Mouse (Mus musculus): ENCODE data around the gene Gm27021. TPM values are rescaled to one million over a fixed set of nuclear protein-coding genes. Genes with fewer than 3 reads are reported as not detected.

The Gm27021 gene
- polyA plus RNA-seq, 1 experiment: not detected

GRCm38 (mm10) chr8:120563851-120564837, 103.7 kb downstream of the Gm27021 start:
- H3K4me3 ChIP-seq (ENCODE audit: low read depth, low read length): no peak overlapping the region
- H3K27me3 ChIP-seq (ENCODE audit: control insufficient read depth, insufficient read depth, low read length, poor library complexity, severe bottlenecking): no peaks in the 10 kb centered on the region
- H3K4me1 ChIP-seq (ENCODE audit: control insufficient read depth, insufficient read depth, low read length): peaks cover 5% of the 10 kb centered on the region
- TF ChIP-seq EP300 (IDR thresholded peaks at IDR 0.05; ENCODE audit: insufficient read depth, low read depth, low read length) (no peak), POLR2A (IDR thresholded peaks at IDR 0.05; ENCODE audit: insufficient read depth, low read length) (no peak), CTCF (IDR thresholded peaks at IDR 0.05; ENCODE audit: low read depth, low read length) (peak; percentile 7)
- H3K36me3 ChIP-seq (ENCODE audit: control insufficient read depth, insufficient read depth, low read length, poor library complexity, severe bottlenecking): peaks cover 44% of the 10 kb centered on the region
- no peak overlapping the region for H3K27ac ChIP-seq (ENCODE audit: insufficient read depth, low read length)
- H3K9me3 ChIP-seq (replicated peaks; ENCODE audit: control insufficient read depth, insufficient read depth, low read length, poor library complexity, severe bottlenecking): no peaks in the 10 kb centered on the region
- no peak overlapping the region for H3K9ac ChIP-seq (ENCODE audit: low read depth, poor library complexity, severe bottlenecking)

DNA sequence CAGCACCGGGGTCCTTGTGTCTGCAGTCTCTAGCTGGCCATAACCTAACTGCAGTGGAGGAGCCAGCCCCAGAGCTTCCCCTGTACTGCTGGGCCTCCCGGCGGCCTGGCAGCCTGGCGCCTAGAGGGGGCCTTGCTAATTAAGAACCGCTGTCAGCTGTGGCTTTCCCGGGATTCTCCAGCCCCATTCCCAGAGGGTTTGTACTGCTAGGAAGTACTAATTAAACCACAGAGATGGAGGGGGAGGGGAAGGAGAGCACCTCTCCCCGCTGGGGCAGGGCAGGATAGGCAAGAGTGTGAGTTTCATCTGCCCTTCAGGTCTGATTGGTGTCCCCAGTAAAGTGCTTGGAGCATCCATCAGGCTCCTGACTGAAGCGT, 104.5 kb downstream of the Gm27021 start:
- Histone ChIP-seq H3K36me3 (ENCODE audit: control insufficient read depth, insufficient read depth, low read length, poor library complexity, severe bottlenecking) (peaks cover 46% of the 10 kb centered on the region), H3K27me3 (ENCODE audit: control insufficient read depth, insufficient read depth, low read length, poor library complexity, severe bottlenecking) (no peaks in the 10 kb centered on the region), H3K4me1 (ENCODE audit: control insufficient read depth, insufficient read depth, low read length) (peaks cover 5% of the 10 kb centered on the region), H3K27ac (ENCODE audit: insufficient read depth, low read length) (no peak overlapping the region), H3K9ac (ENCODE audit: low read depth, poor library complexity, severe bottlenecking) (no peak overlapping the region), H3K9me3 (replicated peaks; ENCODE audit: control insufficient read depth, insufficient read depth, low read length, poor library complexity, severe bottlenecking) (no peaks in the 10 kb centered on the region), H3K4me3 (ENCODE audit: low read depth, low read length) (no peak overlapping the region)
- no peak for TF ChIP-seq CTCF (IDR thresholded peaks at IDR 0.05; ENCODE audit: low read depth, low read length)
- no peak for TF ChIP-seq EP300 (IDR thresholded peaks at IDR 0.05; ENCODE audit: insufficient read depth, low read depth, low read length)
- no peak for TF ChIP-seq POLR2A (IDR thresholded peaks at IDR 0.05; ENCODE audit: insufficient read depth, low read length)

DNA sequence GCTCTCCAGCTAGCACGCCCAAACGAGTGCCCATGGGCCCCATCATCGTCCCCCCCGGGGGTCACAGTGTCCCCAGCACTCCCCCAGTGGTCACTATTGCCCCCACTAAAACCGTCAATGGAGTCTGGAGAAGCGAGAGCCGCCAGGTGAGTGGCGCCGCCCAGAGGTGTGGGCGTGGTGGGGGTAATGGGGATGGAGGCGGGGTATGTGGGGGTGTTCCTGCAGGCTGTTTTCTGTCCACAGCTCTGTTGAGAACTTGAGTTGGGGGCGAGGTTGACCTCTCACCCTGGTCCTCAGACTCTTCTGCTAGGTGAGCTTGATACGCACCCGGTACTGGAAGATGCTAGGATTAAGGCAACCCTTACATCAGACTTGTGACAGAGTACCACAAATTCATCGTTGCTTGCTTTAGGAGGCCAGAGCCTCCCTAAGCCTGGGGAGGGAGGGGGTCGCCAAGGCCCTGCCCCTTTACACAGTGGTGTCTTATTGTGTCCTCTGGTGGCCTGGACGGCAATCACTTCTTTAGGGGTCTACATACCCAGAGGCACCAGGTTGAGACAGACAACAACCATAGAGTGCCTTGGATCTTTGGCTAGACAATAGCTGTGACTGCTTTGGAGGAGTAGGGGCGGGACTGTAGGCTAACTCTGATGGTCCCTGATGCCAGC, 105.1 kb downstream of the Gm27021 start:
- H3K36me3 ChIP-seq (ENCODE audit: control insufficient read depth, insufficient read depth, low read length, poor library complexity, severe bottlenecking): peaks cover 43% of the 10 kb centered on the region
- H3K4me3 ChIP-seq (ENCODE audit: low read depth, low read length): no peak overlapping the region
- no peaks in the 10 kb centered on the region for H3K9me3 ChIP-seq (replicated peaks; ENCODE audit: control insufficient read depth, insufficient read depth, low read length, poor library complexity, severe bottlenecking)
- TF ChIP-seq CTCF (IDR thresholded peaks at IDR 0.05; ENCODE audit: low read depth, low read length) (no peak), POLR2A (IDR thresholded peaks at IDR 0.05; ENCODE audit: insufficient read depth, low read length) (no peak), EP300 (IDR thresholded peaks at IDR 0.05; ENCODE audit: insufficient read depth, low read depth, low read length) (no peak)
- H3K4me1 ChIP-seq (ENCODE audit: control insufficient read depth, insufficient read depth, low read length): peaks cover 5% of the 10 kb centered on the region
- H3K9ac ChIP-seq (ENCODE audit: low read depth, poor library complexity, severe bottlenecking): no peak overlapping the region
- H3K27ac ChIP-seq (ENCODE audit: insufficient read depth, low read length): no peak overlapping the region
- no peaks in the 10 kb centered on the region for H3K27me3 ChIP-seq (ENCODE audit: control insufficient read depth, insufficient read depth, low read length, poor library complexity, severe bottlenecking)

GRCm38 (mm10) chr8:120561539-120562435, 106.1 kb downstream of the Gm27021 start:
- Histone ChIP-seq H3K27me3 (ENCODE audit: control insufficient read depth, insufficient read depth, low read length, poor library complexity, severe bottlenecking) (no peaks in the 10 kb centered on the region), H3K36me3 (ENCODE audit: control insufficient read depth, insufficient read depth, low read length, poor library complexity, severe bottlenecking) (peaks cover 36% of the 10 kb centered on the region), H3K4me1 (ENCODE audit: control insufficient read depth, insufficient read depth, low read length) (peaks cover 7% of the 10 kb centered on the region), H3K9me3 (replicated peaks; ENCODE audit: control insufficient read depth, insufficient read depth, low read length, poor library complexity, severe bottlenecking) (no peaks in the 10 kb centered on the region), H3K4me3 (ENCODE audit: low read depth, low read length) (no peak overlapping the region), H3K9ac (ENCODE audit: low read depth, poor library complexity, severe bottlenecking) (no peak overlapping the region), H3K27ac (ENCODE audit: insufficient read depth, low read length) (no peak overlapping the region)
- TF ChIP-seq CTCF (IDR thresholded peaks at IDR 0.05; ENCODE audit: low read depth, low read length) (peak; percentile 81), POLR2A (IDR thresholded peaks at IDR 0.05; ENCODE audit: insufficient read depth, low read length) (no peak), EP300 (IDR thresholded peaks at IDR 0.05; ENCODE audit: insufficient read depth, low read depth, low read length) (0 out of 2 replicates have a peak, but pooled peaks have one; percentile 4)

DNA sequence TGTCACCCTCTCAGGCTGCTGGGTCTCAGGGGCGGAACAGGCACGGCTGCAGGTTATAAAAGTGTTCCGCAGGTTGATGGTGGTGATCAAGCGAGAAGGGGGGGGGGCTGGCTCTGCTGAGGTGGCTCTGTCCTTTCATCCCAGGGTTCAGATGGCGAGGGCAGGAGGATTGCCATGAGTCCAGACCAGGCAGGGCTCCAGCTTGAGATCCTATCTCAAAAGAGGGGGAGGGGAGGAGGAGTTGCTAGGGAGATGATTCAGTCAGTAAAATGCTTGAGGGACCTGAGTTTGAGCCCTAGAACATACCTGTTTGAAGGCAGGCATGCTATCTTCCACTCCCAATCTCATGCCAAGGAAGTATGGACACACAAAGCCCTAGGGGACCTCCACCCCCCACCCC, 107.3 kb downstream of the Gm27021 start:
- Histone ChIP-seq H3K4me1 (ENCODE audit: control insufficient read depth, insufficient read depth, low read length) (peaks cover 8% of the 10 kb centered on the region), H3K36me3 (ENCODE audit: control insufficient read depth, insufficient read depth, low read length, poor library complexity, severe bottlenecking) (peaks cover 37% of the 10 kb centered on the region), H3K27me3 (ENCODE audit: control insufficient read depth, insufficient read depth, low read length, poor library complexity, severe bottlenecking) (no peaks in the 10 kb centered on the region), H3K27ac (ENCODE audit: insufficient read depth, low read length) (no peak overlapping the region), H3K9me3 (replicated peaks; ENCODE audit: control insufficient read depth, insufficient read depth, low read length, poor library complexity, severe bottlenecking) (no peaks in the 10 kb centered on the region), H3K9ac (ENCODE audit: low read depth, poor library complexity, severe bottlenecking) (no peak overlapping the region), H3K4me3 (ENCODE audit: low read depth, low read length) (no peak overlapping the region)
- TF ChIP-seq POLR2A (IDR thresholded peaks at IDR 0.05; ENCODE audit: insufficient read depth, low read length): no peak
